Mouse (Mus musculus): Measurements from ENCODE around the gene Nln. TPM values are rescaled to one million over a fixed set of nuclear protein-coding genes. Genes with fewer than 3 reads are reported as not detected.

Gene Nln
- polyA plus RNA-seq, 1 experiment from 2014 or later, result 25.2 TPM

DNA sequence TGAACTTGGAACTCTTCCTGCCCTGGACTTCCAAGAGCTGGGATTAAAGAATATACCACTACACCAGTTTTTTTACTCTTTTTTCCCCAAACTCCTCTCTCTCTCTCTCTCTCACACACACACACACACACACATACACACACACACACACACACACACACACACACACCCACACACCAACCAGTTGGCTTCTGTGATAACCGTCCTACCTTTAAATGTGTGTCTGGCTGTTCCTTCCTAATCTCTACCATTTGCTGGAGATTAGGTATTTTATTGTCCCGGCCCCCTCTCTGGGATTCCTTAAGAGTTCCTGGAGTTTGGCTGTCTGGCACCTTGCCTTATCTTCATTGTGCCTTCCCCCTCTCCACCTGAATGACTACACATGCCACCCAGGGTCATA lies 24.8 kb downstream of the Nln start:
- Histone ChIP-seq H3K4me2 (ENCODE audit: low read depth) (no peak overlapping the region), H3K36me3 (ENCODE audit: control insufficient read depth, insufficient read depth, low read length) (no peaks in the 10 kb centered on the region), H3K4me3 (ENCODE audit: low read depth, low read length) (no peak overlapping the region), H3K27me3 (ENCODE audit: control insufficient read depth, insufficient read depth, low read length) (no peaks in the 10 kb centered on the region), H3K27ac (ENCODE audit: low read depth, low read length) (no peak overlapping the region), H3K4me1 (ENCODE audit: control insufficient read depth, insufficient read depth, low read length) (no peaks in the 10 kb centered on the region), H3K9me3 (ENCODE audit: control insufficient read depth, low read length) (no peaks in the 10 kb centered on the region), H3K9ac (ENCODE audit: low read length) (no peak overlapping the region)
- ATAC-seq (ENCODE audit: insufficient read depth, low FRiP score, low TSS enrichment) (no peak), DNase-seq (ENCODE audit: low spot score) (no peak)
- 91% methylated on average over 2 of the region's 2 CpGs for WGBS

DNA sequence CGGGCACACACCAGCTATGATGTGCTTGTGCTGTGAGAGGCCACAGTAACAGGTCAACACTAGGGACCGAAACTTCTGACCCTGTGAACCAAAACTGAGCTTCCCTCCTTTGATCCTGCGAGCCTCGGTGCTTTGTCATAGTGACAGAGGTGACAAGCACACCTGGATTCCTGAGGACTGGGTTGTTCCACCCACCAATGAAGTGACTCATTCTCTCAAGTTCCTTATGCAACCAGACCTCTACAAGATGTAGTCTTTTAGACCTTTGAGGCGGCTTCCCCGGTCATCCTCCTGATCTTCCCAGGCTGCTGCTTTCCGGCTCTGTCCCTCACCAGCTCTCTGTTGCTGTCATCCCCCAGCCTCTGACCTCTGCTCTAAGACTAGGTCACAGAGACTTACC lies 26.9 kb downstream of the Nln start:
- Histone ChIP-seq H3K27ac (ENCODE audit: low read depth, low read length) (no peak overlapping the region), H3K4me1 (ENCODE audit: control insufficient read depth, insufficient read depth, low read length) (no peaks in the 10 kb centered on the region), H3K36me3 (ENCODE audit: control insufficient read depth, insufficient read depth, low read length) (no peaks in the 10 kb centered on the region), H3K4me2 (ENCODE audit: low read depth) (no peak overlapping the region), H3K9ac (ENCODE audit: low read length) (no peak overlapping the region), H3K9me3 (ENCODE audit: control insufficient read depth, low read length) (no peaks in the 10 kb centered on the region), H3K27me3 (ENCODE audit: control insufficient read depth, insufficient read depth, low read length) (no peaks in the 10 kb centered on the region), H3K4me3 (ENCODE audit: low read depth, low read length) (no peak overlapping the region)
- WGBS, result 87% methylated on average over 7 of the region's 7 CpGs
- DNase-seq (ENCODE audit: low spot score) (no peak), ATAC-seq (ENCODE audit: insufficient read depth, low FRiP score, low TSS enrichment) (no peak)

GRCm38 (mm10) chr13:104076993-104077392 lies 32.4 kb downstream of the Nln start:
- H3K27me3 ChIP-seq (ENCODE audit: control insufficient read depth, insufficient read depth, low read length), result no peaks in the 10 kb centered on the region
- no peaks in the 10 kb centered on the region for H3K4me1 ChIP-seq (ENCODE audit: control insufficient read depth, insufficient read depth, low read length)
- no peak overlapping the region for H3K9ac ChIP-seq (ENCODE audit: low read length)
- H3K4me3 ChIP-seq (ENCODE audit: low read depth, low read length), result no peak overlapping the region
- no peak overlapping the region for H3K27ac ChIP-seq (ENCODE audit: low read depth, low read length)
- no peak overlapping the region for H3K4me2 ChIP-seq (ENCODE audit: low read depth)
- 85% methylated on average over 6 of the region's 6 CpGs for WGBS
- no peaks in the 10 kb centered on the region for H3K9me3 ChIP-seq (ENCODE audit: control insufficient read depth, low read length)
- H3K36me3 ChIP-seq (ENCODE audit: control insufficient read depth, insufficient read depth, low read length), result no peaks in the 10 kb centered on the region
- DNase-seq (ENCODE audit: low spot score) (no peak), ATAC-seq (ENCODE audit: insufficient read depth, low FRiP score, low TSS enrichment) (no peak)

- Histone ChIP-seq H3K36me3 (ENCODE audit: control insufficient read depth, insufficient read depth, low read length) (no peaks in the 10 kb centered on the region), H3K4me1 (ENCODE audit: control insufficient read depth, insufficient read depth, low read length) (no peaks in the 10 kb centered on the region), H3K9me3 (ENCODE audit: control insufficient read depth, low read length) (no peaks in the 10 kb centered on the region), H3K4me3 (ENCODE audit: low read depth, low read length) (no peak overlapping the region), H3K4me2 (ENCODE audit: low read depth) (no peak overlapping the region), H3K9ac (ENCODE audit: low read length) (no peak overlapping the region), H3K27ac (ENCODE audit: low read depth, low read length) (no peak overlapping the region), H3K27me3 (ENCODE audit: control insufficient read depth, insufficient read depth, low read length) (no peaks in the 10 kb centered on the region)
- DNase-seq (ENCODE audit: low spot score), result no peak
- no peak for ATAC-seq (ENCODE audit: insufficient read depth, low FRiP score, low TSS enrichment)
- 86% methylated on average over 10 of the region's 10 CpGs for WGBS
Measured at GRCm38 (mm10) chr13:104074731-104075130, 34.7 kb downstream of the Nln start.

GRCm38 (mm10) chr13:104074230-104074629 lies 35.2 kb downstream of the Nln start:
- no peaks in the 10 kb centered on the region for H3K27me3 ChIP-seq (ENCODE audit: control insufficient read depth, insufficient read depth, low read length)
- no peak overlapping the region for H3K27ac ChIP-seq (ENCODE audit: low read depth, low read length)
- H3K9ac ChIP-seq (ENCODE audit: low read length), result no peak overlapping the region
- ATAC-seq (ENCODE audit: insufficient read depth, low FRiP score, low TSS enrichment) (no peak), DNase-seq (ENCODE audit: low spot score) (no peak)
- WGBS, result 93% methylated on average over 8 of the region's 8 CpGs
- H3K36me3 ChIP-seq (ENCODE audit: control insufficient read depth, insufficient read depth, low read length), result no peaks in the 10 kb centered on the region
- no peaks in the 10 kb centered on the region for H3K4me1 ChIP-seq (ENCODE audit: control insufficient read depth, insufficient read depth, low read length)
- no peak overlapping the region for H3K4me2 ChIP-seq (ENCODE audit: low read depth)
- no peaks in the 10 kb centered on the region for H3K9me3 ChIP-seq (ENCODE audit: control insufficient read depth, low read length)
- no peak overlapping the region for H3K4me3 ChIP-seq (ENCODE audit: low read depth, low read length)

- 94% methylated on average over 9 of the region's 9 CpGs for WGBS
- Histone ChIP-seq H3K36me3 (ENCODE audit: control insufficient read depth, insufficient read depth, low read length) (no peaks in the 10 kb centered on the region), H3K27ac (ENCODE audit: low read depth, low read length) (no peak overlapping the region), H3K4me3 (ENCODE audit: low read depth, low read length) (no peak overlapping the region), H3K27me3 (ENCODE audit: control insufficient read depth, insufficient read depth, low read length) (no peaks in the 10 kb centered on the region), H3K4me2 (ENCODE audit: low read depth) (no peak overlapping the region), H3K9ac (ENCODE audit: low read length) (no peak overlapping the region), H3K9me3 (ENCODE audit: control insufficient read depth, low read length) (no peaks in the 10 kb centered on the region), H3K4me1 (ENCODE audit: control insufficient read depth, insufficient read depth, low read length) (no peaks in the 10 kb centered on the region)
- ATAC-seq (ENCODE audit: insufficient read depth, low FRiP score, low TSS enrichment), result no peak
- no peak for DNase-seq (ENCODE audit: low spot score)
Measured at GRCm38 (mm10) chr13:104072351-104072750, 37.1 kb downstream of the Nln start.

DNA sequence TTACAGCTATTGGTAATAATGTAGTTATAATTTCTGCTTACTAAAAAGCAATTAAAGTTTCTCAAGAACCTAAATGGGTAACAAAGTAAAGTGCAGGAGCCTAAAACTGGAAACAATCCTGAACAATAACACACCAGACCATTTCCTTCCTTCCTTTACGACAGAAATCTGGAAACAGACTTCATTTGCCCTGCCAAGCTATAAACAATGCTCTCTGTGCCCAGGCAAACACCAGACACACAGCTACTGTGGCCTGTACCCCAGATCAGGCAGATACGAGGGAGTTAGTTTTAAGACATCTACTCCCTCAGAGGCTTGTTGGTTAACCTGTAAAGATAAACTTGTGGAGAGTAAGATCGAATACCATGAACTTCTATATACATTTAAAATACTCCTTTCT lies 38.7 kb downstream of the Nln start:
- no peak overlapping the region for H3K9ac ChIP-seq (ENCODE audit: low read length)
- H3K9me3 ChIP-seq (ENCODE audit: control insufficient read depth, low read length), result no peaks in the 10 kb centered on the region
- no peak overlapping the region for H3K4me2 ChIP-seq (ENCODE audit: low read depth)
- H3K4me1 ChIP-seq (ENCODE audit: control insufficient read depth, insufficient read depth, low read length), result no peaks in the 10 kb centered on the region
- no peak overlapping the region for H3K27ac ChIP-seq (ENCODE audit: low read depth, low read length)
- no peak overlapping the region for H3K4me3 ChIP-seq (ENCODE audit: low read depth, low read length)
- H3K36me3 ChIP-seq (ENCODE audit: control insufficient read depth, insufficient read depth, low read length), result no peaks in the 10 kb centered on the region
- ATAC-seq (ENCODE audit: insufficient read depth, low FRiP score, low TSS enrichment) (no peak), DNase-seq (ENCODE audit: low spot score) (no peak)
- no peaks in the 10 kb centered on the region for H3K27me3 ChIP-seq (ENCODE audit: control insufficient read depth, insufficient read depth, low read length)
- 79% methylated on average over 3 of the region's 3 CpGs for WGBS

DNA sequence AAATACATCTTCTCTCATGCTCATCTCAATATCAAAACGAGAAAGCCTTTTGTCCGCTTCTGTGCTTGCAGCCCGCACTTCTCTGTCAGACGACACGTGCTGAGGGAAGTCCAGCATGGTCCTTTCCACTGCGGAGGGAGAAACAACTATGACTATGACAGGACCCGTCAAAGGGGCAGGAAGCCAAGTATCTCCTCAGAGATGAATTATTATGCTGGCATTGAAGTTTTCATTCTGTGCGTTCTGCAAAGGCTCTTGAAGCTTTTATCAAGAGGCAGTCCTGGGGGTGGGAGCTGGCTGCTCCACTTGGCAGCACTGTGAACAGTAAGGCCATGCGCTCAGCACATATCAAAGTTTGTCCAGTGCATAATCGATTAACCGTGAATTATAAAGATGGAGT lies 40.2 kb downstream of the Nln start:
- WGBS, result 89% methylated on average over 11 of the region's 11 CpGs
- ATAC-seq (ENCODE audit: insufficient read depth, low FRiP score, low TSS enrichment) (no peak), DNase-seq (ENCODE audit: low spot score) (no peak)
- Histone ChIP-seq H3K36me3 (ENCODE audit: control insufficient read depth, insufficient read depth, low read length) (no peaks in the 10 kb centered on the region), H3K4me2 (ENCODE audit: low read depth) (no peak overlapping the region), H3K27me3 (ENCODE audit: control insufficient read depth, insufficient read depth, low read length) (no peaks in the 10 kb centered on the region), H3K27ac (ENCODE audit: low read depth, low read length) (no peak overlapping the region), H3K4me3 (ENCODE audit: low read depth, low read length) (no peak overlapping the region), H3K4me1 (ENCODE audit: control insufficient read depth, insufficient read depth, low read length) (no peaks in the 10 kb centered on the region), H3K9ac (ENCODE audit: low read length) (no peak overlapping the region), H3K9me3 (ENCODE audit: control insufficient read depth, low read length) (no peaks in the 10 kb centered on the region)

DNA sequence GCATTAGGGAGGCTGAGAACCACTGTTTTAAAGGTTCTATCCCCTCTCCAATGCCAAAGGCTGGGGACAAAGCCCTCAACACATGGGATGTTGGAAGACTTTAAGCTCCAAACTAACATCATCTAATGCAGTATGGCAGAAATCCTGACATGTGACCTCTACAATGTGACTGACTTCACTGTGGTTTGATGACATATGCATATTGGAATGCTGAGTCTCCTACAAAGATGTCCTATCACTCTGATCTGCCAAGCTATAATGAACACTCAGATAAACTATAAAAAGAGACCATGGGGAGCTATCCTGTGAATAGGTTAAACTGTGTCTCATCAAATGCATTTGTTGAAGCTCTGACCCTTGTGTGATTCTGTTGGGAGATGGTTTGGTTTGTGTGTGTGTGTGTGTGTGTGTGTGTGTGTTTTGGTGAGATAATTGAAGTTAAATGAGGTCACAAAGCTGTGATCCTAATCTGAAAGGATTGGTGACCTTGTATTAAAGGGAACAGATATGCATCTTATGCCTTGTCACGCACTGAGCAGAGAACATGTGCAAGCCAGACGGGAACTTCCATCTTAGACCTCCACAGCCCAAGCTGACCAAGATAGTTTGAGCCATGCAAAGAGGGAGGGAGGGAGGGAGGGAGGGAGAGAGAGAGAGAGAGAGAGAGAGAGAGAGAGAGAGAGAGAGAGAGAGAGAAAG lies 43.6 kb downstream of the Nln start:
- Histone ChIP-seq H3K27ac (ENCODE audit: low read depth, low read length) (no peak overlapping the region), H3K27me3 (ENCODE audit: control insufficient read depth, insufficient read depth, low read length) (no peaks in the 10 kb centered on the region), H3K4me3 (ENCODE audit: low read depth, low read length) (no peak overlapping the region), H3K9ac (ENCODE audit: low read length) (no peak overlapping the region), H3K9me3 (ENCODE audit: control insufficient read depth, low read length) (no peaks in the 10 kb centered on the region), H3K36me3 (ENCODE audit: control insufficient read depth, insufficient read depth, low read length) (no peaks in the 10 kb centered on the region), H3K4me1 (ENCODE audit: control insufficient read depth, insufficient read depth, low read length) (peaks cover 3% of the 10 kb centered on the region; the same call in 1 of the 2 replicates), H3K4me2 (ENCODE audit: low read depth) (no peak overlapping the region)
- no peak for ATAC-seq (ENCODE audit: insufficient read depth, low FRiP score, low TSS enrichment)
- DNase-seq (ENCODE audit: low spot score), result no peak
- WGBS, result 88% methylated on average over 2 of the region's 2 CpGs
